Mouse (Mus musculus) erythroblast, embryonic 14.5 days (primary cell): ENCODE measurements around the gene Zc3h7b. TPM values are rescaled to one million over a fixed set of nuclear protein-coding genes. Genes with fewer than 3 reads are reported as not detected.

Source experiments
- H3K27me3 ChIP-seq: 2 replicates; pipeline ENCODE4 v1.6.1; 2012; ENCODE audit warnings: inconsistent platforms; ENCODE audit not compliant: control insufficient read depth
- H3K36me3 ChIP-seq: 2 replicates; pipeline ENCODE4 v1.6.1; 2012; ENCODE audit warnings: mild to moderate bottlenecking, inconsistent platforms; ENCODE audit not compliant: control insufficient read depth
- H3K4me1 ChIP-seq: 2 replicates; pipeline ENCODE4 v1.6.1; 2012; ENCODE audit warnings: inconsistent platforms; ENCODE audit not compliant: control insufficient read depth
- H3K4me3 ChIP-seq: replicated peaks from 2 replicates; pipeline ENCODE3; 2012; ENCODE audit warnings: moderate library complexity, mild to moderate bottlenecking, inconsistent platforms
- H3K9me3 ChIP-seq: 2 replicates; pipeline ENCODE4 v1.6.1; 2012; ENCODE audit warnings: low read length, inconsistent platforms, mixed read lengths; ENCODE audit not compliant: control insufficient read depth
- GATA1 ChIP-seq: IDR thresholded peaks from 2 replicates; pipeline ENCODE4 v1.6.1; 2012; ENCODE audit warnings: low read length, inconsistent platforms, mixed read lengths
- TAL1 ChIP-seq: IDR thresholded peaks from 3 replicates; pipeline ENCODE4 v1.6.1; 2012; ENCODE audit warnings: low read length, inconsistent platforms, mixed read lengths
- polyA plus RNA-seq: library from polyadenylated mRNA; stranded (reverse); fragments of >175 nt; gene quantifications from 2 replicates; pipeline ENCODE4 v1.2.3, GENCODE M21; 2012

Zc3h7b gene
- polyA plus RNA-seq, 1 experiment: 0.85 TPM

- H3K27me3 ChIP-seq: no peaks in the 10 kb centered on the region
- TF ChIP-seq TAL1 (no peak), GATA1 (no peak)
- H3K36me3 ChIP-seq: peaks cover 7% of the 10 kb centered on the region
- no peaks in the 10 kb centered on the region for H3K9me3 ChIP-seq
- H3K4me1 ChIP-seq: peaks cover 30% of the 10 kb centered on the region
- H3K4me3 ChIP-seq: peak overlapping the region; percentile 76
Observed at GRCm38 (mm10) chr15:81810150-81810549, 65.3 kb downstream of the Zc3h7b start.

- TF ChIP-seq TAL1 (no peak), GATA1 (no peak)
- no peaks in the 10 kb centered on the region for H3K9me3 ChIP-seq
- peaks cover 30% of the 10 kb centered on the region for H3K4me1 ChIP-seq
- H3K36me3 ChIP-seq: peaks cover 7% of the 10 kb centered on the region
- H3K27me3 ChIP-seq: no peaks in the 10 kb centered on the region
- H3K4me3 ChIP-seq: peak overlapping the region; percentile 76
Observed at GRCm38 (mm10) chr15:81810671-81811598, 66.1 kb downstream of the Zc3h7b start.

DNA sequence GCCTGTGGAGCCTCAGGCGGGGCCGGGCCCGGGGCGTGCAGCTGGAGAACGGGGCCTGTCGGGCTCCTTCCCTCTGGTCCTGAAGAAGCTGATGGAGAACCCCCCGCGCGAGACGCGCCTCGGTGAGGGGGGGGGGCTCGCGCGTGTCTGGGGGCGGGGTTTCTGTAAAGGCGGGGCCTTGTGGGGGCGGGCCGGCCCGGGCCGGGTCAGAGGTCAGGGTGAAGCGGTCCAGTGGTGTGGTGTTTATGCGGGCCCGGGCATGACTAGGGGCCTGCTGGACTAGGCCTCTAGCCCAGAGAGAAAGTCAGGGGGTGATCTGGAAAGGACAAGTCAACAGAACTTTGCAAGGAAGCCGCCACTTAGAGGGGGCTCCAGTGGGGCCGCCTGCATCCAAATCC, 66.7 kb downstream of the Zc3h7b start:
- TF ChIP-seq TAL1: no peak
- TF ChIP-seq GATA1: no peak
- Histone ChIP-seq H3K36me3 (peaks cover 10% of the 10 kb centered on the region), H3K27me3 (no peaks in the 10 kb centered on the region), H3K9me3 (no peaks in the 10 kb centered on the region), H3K4me3 (peak overlapping the region; percentile 76), H3K4me1 (peaks cover 30% of the 10 kb centered on the region)

DNA sequence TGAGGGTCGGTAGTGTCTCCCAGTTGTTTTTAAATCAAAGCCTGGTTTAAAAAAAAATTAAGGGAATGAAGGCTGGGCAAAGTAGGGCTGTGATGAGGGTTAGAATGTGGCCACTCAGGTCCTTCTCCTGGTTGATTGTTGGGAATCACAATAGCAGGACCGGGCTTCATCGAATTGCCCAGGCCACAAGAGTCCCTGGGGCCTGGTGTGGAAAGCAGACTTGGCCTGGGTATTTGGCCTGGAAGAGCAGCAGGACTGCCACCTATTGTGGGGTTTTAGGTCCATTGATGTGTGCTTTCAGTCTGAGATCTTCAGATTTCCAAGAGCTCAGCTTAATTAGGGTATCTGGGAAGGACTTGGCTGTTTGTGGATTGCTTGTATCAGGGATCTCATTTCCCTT, 67.4 kb downstream of the Zc3h7b start:
- Histone ChIP-seq H3K27me3 (no peaks in the 10 kb centered on the region), H3K4me3 (peak overlapping the region; percentile 76), H3K36me3 (peaks cover 10% of the 10 kb centered on the region), H3K4me1 (peaks cover 30% of the 10 kb centered on the region), H3K9me3 (no peaks in the 10 kb centered on the region)
- TF ChIP-seq GATA1: no peak
- no peak for TF ChIP-seq TAL1

DNA sequence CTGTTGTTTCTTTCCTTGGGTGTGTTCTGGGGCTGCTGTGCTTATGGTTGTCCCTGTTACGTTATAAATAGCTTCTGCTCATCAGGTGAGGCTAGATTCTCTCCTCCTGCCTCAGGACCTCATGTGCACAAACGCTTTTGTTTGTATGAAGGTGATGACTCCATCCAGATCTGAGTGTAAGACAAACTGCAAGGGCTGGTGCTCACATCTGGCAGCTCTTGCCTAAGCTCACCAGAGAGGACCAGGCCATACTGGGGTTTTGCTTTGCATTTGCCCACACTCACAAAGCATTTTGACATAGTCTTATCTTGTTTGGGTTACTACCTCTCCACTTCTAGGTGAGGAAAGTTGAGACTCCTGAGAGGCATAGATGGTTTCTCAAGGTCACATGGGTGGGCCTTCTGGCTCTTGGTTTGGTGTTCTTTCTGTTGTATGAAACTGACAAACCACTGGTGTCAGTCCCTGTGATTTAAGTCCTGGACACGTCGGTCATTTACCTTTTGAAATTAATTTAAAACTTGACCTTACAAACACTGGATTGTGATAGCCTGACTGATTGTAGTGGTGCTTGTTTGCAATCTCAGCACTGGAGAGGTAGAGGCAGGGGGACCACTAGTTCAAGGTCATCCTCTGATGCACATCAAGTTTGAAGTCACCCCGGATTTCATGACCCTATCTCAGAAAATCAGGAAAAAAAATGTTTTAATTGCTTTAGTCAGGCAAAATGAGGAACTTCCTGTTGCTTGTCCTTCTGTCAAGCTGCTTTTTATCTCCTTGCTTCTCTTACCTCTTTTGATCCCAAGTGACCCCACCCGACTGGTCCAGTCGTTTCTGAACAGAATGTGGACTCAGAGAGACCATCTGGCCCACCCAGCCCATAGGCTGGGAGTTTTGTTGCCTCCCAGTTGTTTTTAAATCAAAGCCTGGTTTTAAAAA, 68.1 kb downstream of the Zc3h7b start:
- TF ChIP-seq TAL1 (no peak), GATA1 (no peak)
- no peaks in the 10 kb centered on the region for H3K9me3 ChIP-seq
- H3K27me3 ChIP-seq: no peaks in the 10 kb centered on the region
- H3K4me1 ChIP-seq: peaks cover 30% of the 10 kb centered on the region
- H3K4me3 ChIP-seq: no peak overlapping the region
- peaks cover 10% of the 10 kb centered on the region for H3K36me3 ChIP-seq

GRCm38 (mm10) chr15:81813986-81814705, 69.3 kb downstream of the Zc3h7b start:
- H3K27me3 ChIP-seq: no peaks in the 10 kb centered on the region
- H3K9me3 ChIP-seq: no peaks in the 10 kb centered on the region
- H3K36me3 ChIP-seq: peaks cover 10% of the 10 kb centered on the region
- peaks cover 30% of the 10 kb centered on the region for H3K4me1 ChIP-seq
- TF ChIP-seq GATA1 (no peak), TAL1 (no peak)
- no peak overlapping the region for H3K4me3 ChIP-seq

- peaks cover 10% of the 10 kb centered on the region for H3K36me3 ChIP-seq
- H3K27me3 ChIP-seq: no peaks in the 10 kb centered on the region
- H3K4me1 ChIP-seq: peaks cover 28% of the 10 kb centered on the region
- H3K4me3 ChIP-seq: no peak overlapping the region
- no peaks in the 10 kb centered on the region for H3K9me3 ChIP-seq
- TF ChIP-seq TAL1: no peak
- no peak for TF ChIP-seq GATA1
Observed at GRCm38 (mm10) chr15:81814716-81815370, 70.0 kb downstream of the Zc3h7b start.

GRCm38 (mm10) chr15:81818404-81818803, 73.5 kb downstream of the Zc3h7b start:
- Histone ChIP-seq H3K9me3 (no peaks in the 10 kb centered on the region), H3K4me3 (no peak overlapping the region), H3K27me3 (no peaks in the 10 kb centered on the region), H3K36me3 (peaks cover 19% of the 10 kb centered on the region), H3K4me1 (peaks cover 2% of the 10 kb centered on the region; the same call in 1 of the 2 replicates)
- TF ChIP-seq GATA1 (no peak), TAL1 (no peak)
